Mouse (Mus musculus) granulocyte monocyte progenitor cell, adult 5-6 weeks (primary cell): ENCODE results near the gene Capn9. TPM values are rescaled to one million over a fixed set of nuclear protein-coding genes. Genes with fewer than 3 reads are reported as not detected.

ENCODE experiments used
- ATAC-seq: replicated peaks from 2 replicates; pipeline ENCODE4 v1.8.0; 2016; ENCODE audit warnings: mild to moderate bottlenecking, moderate TSS enrichment, inconsistent platforms; ENCODE audit not compliant: poor library complexity, severe bottlenecking
- total RNA-seq, 2 experiments: library from RNA; stranded (forward) in 1 of 2; stranded (reverse) in 1 of 2; fragments of 200-712, 200-1000 nt in 1 of 2; fragments of >200 nt in 1 of 2; fragmentation: Nextera tagmentation in 1 of 2; gene quantifications; 2 replicates each; pipeline ENCODE4 v1.2.3; 2014 to 2017

The Capn9 gene
- total RNA-seq, 2 experiments from 2014 or later: not detected

DNA sequence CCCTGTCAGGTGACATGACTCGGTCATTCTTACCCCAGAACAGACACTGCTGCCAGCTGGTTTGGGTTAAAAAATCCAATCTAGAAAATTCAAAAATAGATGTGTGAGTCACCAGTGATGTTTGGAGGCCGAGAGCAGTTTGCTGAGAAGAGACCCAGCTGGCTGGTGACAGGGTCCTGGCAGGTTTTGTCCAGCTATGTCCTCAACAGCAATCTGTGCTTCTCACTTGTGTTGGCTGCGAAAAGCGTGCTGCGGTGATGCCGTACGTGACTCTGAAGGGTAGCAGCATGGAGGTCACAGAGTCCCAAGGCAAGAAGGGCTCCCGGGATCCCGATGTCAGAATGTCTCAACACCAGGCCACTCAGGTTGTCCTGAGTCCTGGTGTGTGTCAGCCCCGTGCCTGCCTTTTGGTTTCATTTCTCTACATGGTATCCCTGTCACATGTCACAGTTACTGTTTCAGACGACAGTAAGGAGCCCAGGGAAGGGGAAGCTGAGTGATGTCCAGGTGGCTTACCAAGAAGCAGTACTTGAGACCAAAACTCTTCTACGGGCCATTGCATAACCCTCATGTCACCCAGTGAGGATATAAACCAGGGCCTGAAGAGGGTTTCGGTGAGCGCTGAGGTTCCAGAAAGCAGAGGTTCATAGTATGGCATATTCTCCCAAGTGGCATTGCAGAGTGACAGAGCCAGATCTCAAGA, 57.2 kb downstream of the Capn9 start:
- peak; percentile 82 for ATAC-seq

DNA sequence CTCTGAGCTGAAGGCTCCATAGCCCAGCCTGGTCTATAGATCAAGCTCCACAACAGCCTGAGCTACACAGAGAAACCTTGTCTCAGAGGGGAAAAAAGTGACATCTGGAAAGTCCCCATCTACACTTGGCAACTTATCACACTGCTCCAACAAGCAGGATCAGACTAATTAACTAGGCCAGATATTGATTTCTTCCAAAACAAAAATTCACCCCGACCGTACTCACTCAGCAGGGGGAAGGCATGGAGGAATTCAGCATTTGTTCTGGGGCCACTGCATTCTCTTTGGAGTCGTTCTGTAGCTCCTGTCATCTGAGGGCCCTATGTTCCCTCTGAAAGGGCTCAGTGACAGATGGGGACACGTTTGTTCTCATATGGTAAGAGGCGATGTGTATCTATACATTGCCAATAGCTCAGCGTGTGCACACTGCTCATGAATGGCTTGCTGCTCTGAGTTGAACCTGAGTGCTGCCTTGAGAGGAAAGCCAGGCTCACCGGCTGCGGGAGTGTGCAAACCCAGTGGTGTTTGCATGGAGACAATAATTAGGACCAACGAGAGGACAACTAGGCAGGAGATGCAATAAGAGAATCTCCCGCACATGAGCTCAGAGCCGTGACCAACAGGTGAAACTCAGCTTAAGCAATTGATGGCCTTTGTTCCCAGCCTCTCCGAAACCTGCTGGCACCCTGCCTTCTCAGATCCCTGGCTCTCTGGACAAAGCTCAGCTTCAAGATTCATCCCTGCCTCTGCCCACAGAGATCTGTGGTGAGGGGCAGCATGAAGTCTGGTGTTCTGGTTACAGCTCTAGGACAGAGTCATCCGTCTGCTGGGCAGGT, 58.7 kb downstream of the Capn9 start:
- no peak for ATAC-seq

DNA sequence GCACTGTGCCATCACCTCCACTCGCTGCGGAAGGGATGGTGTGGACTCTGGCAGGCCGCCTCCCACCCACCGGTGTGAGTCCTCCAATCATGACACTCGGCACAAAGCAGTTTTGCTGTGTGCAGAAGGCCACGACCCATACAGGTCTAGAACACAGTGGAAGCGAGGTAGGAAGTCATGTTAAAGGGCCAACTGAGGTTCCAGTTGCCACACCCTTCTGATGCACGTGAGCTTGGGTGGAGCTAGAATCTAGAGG, 59.3 kb downstream of the Capn9 start:
- ATAC-seq: no peak

DNA sequence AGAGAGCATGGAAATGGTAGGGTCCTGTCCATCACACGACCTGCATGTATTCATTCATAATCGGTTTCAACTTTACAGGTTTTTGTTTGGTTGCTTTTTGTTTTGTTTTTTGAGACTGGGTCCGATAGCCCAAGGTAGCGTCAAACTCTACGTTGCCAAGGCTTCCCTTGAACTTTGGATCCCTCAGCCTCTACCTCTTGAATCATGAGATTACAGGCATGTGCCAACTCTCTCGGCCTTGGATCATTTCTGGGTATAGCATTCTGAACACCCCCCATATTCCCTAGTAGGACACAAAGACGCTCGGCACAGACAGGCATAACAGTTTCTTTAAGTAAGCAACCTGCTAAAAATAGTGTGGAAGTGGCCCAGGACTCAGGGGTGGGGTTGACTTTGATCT, 65.7 kb downstream of the Capn9 start:
- no peak for ATAC-seq

DNA sequence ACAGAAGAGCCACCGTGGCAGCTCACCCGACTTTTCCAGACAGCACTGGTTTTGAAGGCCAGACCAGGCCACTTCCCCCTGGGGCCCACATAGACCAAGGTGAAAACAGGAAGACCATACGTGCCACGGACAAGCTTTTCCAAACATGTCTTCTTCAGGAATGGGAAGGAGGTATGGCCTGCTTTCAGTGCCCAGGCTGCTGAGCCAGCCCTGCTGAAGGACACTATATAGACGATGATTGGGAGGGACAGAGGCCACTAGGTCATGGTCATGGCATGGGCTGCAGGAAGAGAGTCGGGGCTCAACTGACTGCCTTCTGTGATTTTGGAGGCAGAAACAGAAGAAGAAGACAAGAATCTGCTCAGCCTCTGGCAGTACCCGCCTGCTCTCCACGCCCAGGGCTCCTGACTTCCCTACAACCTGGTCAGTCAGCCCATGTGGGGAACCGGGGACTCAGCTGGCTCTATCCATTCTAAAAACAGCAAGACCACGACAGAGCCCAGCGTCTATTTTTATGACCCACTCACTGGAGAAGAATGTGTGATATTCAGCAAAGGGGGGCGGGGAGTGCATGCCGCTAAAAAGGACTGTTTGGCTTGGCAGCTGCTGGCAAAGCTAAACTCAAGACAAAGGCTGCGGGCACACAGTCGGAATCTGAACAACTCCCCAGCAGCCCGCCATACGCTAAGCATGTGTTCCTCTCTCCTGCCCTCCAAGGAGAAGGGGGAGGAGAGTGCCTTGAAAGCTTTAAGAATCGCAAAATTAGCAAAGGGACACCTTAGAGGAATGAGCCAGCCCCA, 67.8 kb downstream of the Capn9 start:
- no peak for ATAC-seq

DNA sequence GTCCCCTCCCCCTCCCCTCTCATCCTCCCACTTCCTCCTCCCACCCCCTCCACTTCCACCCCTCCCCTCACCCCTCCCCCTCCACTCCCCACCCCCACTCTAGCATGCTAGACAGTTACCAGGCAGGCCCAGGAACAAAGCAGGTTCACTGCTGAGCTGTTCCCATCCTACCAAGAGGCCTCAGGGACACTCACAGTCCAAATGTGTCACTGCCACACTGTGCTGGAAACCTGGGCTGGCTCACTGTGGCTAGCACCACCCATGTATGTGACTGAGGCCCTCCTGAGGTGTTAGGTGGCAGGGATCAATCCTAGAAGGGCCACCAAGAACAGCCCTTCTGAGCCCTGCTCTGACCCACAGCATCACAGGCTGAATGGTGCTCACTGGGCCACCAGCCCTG, 72.4 kb downstream of the Capn9 start:
- no peak for ATAC-seq

DNA sequence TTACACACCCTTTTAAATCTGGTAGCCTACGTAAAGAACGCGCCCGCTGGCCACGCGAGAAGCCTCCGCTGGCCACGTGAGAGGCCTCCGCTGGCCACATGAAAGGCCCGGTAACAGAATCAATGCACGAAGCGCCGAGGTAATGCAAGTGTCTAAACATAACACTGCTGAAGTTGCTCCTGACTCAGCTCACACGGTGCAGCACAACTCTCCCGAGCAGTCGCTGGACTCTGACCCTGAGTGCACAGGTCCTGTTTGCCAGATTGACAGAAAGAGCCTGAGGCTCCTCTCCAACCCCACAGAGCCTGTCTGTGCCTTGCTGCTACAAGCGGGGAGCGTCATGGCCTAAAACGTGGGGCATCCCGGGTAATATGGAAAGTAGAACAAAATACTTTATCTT, 75.9 kb downstream of the Capn9 start:
- no peak for ATAC-seq

DNA sequence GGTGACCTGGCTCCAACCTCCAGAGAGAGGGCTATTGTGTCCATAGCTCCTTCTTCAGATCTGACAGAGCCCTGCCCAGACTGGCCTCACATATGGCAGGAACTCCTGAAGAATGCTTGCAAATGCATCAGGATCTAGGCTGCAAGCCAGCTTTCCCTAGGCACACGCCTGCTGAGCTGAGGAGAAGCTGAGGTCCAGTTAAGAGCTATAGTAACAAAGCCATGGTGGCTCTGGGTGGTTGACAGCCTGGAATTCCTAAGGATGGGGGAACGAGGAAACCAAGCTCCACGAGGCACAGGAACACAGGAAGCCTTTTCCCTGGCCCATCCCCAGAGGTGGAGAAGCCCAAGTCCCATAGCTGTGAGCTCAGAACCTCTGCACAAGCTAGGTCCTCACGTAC, 76.6 kb downstream of the Capn9 start:
- ATAC-seq: no peak

DNA sequence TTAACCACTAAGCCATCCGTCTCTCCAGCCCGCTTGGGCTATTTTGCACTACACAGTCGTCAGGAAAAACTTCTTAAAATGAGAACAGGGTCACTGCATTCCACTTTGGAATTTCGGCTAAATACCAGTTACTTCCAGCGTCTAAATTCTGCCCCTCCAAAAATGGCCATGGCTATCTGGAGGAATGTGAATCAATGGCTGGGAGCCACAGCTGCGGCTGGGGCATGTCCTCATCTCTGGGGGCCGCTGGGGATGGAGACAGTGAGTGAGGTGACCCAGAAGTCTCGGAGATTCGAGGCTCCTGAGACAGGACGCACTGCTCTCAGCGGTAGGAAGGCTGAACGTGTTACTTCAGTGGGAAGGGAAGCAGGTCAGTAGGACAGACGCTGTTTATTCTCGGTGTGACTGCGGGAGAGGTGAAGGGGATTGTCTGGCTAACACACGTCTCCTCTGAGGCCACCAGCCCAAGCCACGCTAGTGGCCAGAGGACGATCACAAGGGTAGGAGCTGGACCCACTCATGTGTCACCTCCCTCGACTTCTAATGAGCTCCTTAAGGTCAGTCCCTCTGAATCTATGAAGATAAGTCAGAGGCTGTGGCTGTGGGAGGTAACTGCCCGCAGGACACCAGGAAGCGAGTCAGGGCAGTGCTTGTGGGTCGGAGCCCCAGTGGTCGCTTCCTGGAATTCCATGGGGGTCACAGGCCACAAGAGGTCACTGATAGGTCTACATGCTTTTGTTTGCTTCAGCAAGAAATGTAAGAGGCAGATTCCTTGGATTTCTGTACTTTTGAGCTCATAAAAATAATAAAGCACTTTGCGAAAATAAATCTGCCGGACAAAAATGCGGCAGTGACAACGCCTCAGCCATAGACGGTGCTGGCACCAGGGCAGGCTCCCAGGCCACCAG, 77.9 kb downstream of the Capn9 start:
- no peak for ATAC-seq

DNA sequence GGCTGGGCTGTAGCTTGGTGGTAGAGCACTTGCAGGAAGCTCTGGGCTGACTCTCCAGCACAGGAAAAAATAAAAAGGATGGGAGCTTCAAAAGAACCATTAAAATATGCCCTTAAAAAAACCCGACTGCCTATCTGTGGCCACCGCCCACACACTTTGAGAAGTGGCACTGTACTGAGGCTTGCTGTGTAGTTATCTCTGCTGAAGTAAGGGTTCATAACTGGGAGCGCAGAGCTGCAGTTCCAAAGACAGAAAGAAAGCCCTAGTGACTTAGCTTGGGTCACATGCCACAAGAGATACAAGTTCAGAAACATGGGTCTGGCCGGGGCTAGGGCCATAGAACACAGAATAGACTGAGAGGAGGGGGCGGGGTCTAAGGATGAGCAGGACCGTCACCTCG, 82.0 kb downstream of the Capn9 start:
- ATAC-seq: no peak

DNA sequence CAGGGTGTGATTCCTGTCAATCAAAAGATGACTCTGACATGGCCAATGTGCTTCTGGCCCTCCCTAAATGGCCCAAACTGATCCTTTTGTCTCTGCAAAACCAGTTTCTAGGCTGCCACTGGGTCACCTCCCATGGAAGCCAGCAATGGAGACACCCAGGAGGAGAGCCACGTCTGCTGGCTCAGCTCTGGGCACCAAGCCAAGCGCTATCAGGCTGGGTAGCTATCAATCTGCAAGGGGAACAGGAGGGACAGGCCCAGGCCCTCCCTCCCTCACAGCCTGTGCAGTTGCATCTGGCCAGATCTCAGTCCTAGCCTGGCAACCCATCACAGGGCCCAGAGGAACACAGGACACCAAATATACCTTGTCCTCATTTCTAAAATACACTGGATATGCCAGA, 82.5 kb downstream of the Capn9 start:
- no peak for ATAC-seq

DNA sequence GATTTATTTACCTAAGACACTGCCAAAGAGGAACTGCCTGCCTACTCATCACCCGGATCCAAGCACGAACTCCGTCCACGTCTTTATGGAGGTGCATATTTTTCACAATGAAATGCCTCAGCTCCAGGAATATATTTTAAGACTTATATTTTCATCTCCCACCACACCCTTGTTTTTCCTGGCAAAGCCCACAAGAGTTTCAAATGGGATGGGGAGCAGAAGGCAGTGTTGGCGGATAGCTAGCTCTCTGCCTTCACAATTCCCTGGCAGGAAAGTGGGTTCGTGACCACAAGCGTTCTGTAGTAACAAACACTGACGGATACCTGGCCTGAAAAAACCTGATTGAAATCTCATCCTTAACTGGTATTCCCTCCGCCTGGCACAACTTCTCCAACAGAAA, 85.9 kb downstream of the Capn9 start:
- no peak for ATAC-seq

DNA sequence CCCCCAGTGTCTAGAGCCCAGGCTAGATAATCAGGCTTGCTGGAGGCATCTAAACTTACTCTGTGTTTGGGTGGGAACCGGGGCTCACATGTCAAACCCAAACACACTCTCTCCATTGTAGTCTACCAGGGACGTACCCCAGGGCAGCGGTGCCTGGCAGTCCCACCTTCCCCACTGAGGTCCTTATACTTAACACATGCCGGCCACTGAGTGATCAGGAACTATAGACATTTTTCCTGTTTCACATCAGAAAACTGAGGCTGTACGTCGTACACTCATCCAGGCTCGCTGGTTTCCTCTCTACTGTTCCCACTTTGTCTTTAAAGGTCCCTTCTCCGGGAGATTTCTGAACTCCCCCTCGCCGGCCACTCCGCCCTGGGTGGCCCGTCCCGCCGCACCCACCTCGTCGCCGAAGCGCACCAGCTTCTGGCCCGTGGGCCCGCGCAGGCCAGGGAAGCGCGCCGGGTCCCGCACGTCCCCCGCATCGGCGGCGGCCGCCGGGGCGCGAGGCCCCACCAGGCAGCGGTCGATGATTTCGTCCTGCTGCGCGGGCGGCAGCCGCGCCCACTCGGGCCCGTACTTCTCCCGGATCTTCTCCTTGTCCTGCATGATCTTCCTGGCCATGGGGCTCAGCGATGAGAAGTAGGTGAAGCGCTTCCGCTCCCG, 86.7 kb downstream of the Capn9 start:
- no peak; the same call in 1 of the 2 replicates for ATAC-seq

DNA sequence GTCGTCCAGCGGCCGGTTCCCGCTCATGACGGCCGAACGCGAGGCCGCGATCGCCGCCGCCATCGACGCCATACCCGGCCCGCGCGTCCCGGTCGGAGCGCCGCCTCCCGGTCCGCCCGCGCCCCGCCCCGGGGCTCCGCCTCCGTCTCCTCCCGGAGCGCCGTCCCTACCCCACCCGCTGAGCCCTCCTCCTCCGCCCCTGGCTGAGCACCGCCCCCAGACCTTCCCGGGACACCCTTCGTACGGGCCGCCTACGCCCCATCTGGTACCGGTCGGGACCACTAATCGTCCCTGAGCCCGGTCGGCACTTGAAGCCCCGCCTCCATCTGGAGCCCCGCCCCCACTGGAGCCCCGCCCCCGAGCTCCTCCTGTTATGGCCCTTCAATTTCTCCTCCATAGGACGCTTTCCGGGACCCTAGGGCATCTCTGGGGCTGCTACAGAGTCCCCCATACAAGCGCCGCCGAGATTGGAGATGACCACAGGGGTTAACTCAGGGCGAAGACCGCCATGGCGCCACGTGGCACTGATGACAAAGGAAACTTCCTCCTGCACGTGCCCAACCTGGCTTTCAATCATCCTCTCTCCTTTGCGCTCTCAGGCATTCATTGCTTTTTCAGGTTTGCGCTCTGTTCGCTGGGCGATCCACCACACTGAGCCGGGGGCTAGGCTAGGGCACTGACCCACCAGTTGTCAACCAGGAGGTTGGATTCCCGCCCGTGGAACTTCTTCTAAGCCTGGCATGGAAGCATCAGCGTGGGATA, 87.4 kb downstream of the Capn9 start, which contains the start of gene 2310022B05Rik:
2310022B05Rik (minus strand) TSS at position 258 of the 762 bp plus-strand sequence.
- peak; percentile 89 for ATAC-seq

DNA sequence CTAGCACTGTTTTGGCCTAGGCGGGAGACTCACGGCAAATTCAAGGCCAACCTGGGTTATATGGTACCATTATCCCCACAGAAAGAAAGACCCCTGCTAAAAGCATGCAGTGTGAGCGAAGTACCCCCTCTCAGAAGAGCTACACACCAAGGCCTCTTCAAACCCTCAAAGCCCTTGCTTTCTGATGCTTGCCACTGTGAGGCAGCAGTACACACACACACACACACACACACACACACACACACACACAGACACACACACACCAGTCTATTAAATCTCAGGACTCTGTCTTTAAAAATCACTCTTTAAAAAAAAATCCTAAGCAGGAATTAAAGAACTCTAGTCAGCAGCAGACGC, 87.9 kb downstream of the Capn9 start:
- ATAC-seq: no peak

DNA sequence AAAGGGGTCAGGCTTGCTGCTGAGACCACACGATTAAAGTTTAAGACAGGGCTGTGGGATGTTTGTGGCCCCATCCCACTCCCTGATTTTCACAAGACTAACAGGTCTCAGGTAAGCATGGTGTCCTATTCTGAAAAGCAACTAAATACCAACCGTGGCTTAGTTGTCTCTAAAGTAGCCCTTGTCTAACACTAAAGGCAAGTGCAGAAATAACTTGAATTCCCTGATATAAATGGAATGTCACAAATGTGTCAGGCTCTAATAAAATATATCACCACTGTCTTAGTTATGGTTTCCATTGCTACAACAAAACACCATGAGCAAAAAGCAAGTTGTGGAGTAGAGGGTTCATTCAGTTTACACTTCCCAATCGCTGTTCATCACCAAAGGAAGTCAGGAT, 88.5 kb downstream of the Capn9 start:
- ATAC-seq: no peak
